8 mouse cellular contexts compared by ENCODE assay signal in genomic region chrX:109013283-109013682, GRCm38 (mm10). TPM values are rescaled to one million over a fixed set of nuclear protein-coding genes. Genes with fewer than 3 reads are reported as not detected.
DNase-seq lines count a peak whose midpoint lies in the region; ATAC-seq lines count a peak whose summit lies in the region.

Gene Hmgn5, minus strand, starts transcription at chrX:109013404.

- WGBS in heart, embryonic 13.5 days = 9% methylated on average over 25 of the region's 25 CpGs
- WGBS in liver, embryonic 13.5 days (ENCODE audit: insufficient replicate concordance) = 7% methylated on average over 25 of the region's 25 CpGs
- 15% methylated on average over 25 of the region's 25 CpGs for WGBS in stomach, embryonic 16.5 days

- no peaks in the 10 kb centered on the region for H3K36me3 ChIP-seq in heart, embryonic 13.5 days
- no peaks in the 10 kb centered on the region for H3K36me3 ChIP-seq in liver, embryonic 13.5 days
- no peaks in the 10 kb centered on the region for H3K36me3 ChIP-seq in stomach, embryonic 16.5 days (ENCODE audit: control insufficient read depth, insufficient read depth, low read length)

- no peaks in the 10 kb centered on the region for H3K9me3 ChIP-seq in heart, embryonic 13.5 days
- no peaks in the 10 kb centered on the region for H3K9me3 ChIP-seq in liver, embryonic 13.5 days (replicated peaks)
- no peaks in the 10 kb centered on the region for H3K9me3 ChIP-seq in stomach, embryonic 16.5 days (replicated peaks; ENCODE audit: control insufficient read depth, low read length)

- peak; percentile 97 for ATAC-seq in erythroid progenitor cell, adult 5-6 weeks (replicated peaks; ENCODE audit: low FRiP score, poor library complexity, severe bottlenecking)
- ATAC-seq in heart, embryonic 13.5 days (ENCODE audit: extremely low read depth, insufficient number of reproducible peaks, low FRiP score, low TSS enrichment) = peak; percentile 92
- ATAC-seq in liver, embryonic 13.5 days (ENCODE audit: low read depth) = peak; percentile 98
- peak; percentile 98 for ATAC-seq in stomach, embryonic 16.5 days (ENCODE audit: insufficient read depth, low FRiP score)

- no peaks in the 10 kb centered on the region for H3K4me1 ChIP-seq in heart, embryonic 13.5 days
- peaks cover 7% of the 10 kb centered on the region; the same call in 1 of the 2 replicates for H3K4me1 ChIP-seq in liver, embryonic 13.5 days (replicated peaks)
- no peaks in the 10 kb centered on the region for H3K4me1 ChIP-seq in stomach, embryonic 16.5 days (ENCODE audit: control insufficient read depth, insufficient read depth, low read length)

- peak within 1 kb of the TSS; percentile 79 for H3K9ac ChIP-seq in heart, embryonic 13.5 days
- peak within 1 kb of the TSS; percentile 70 for H3K9ac ChIP-seq in liver, embryonic 13.5 days
- H3K9ac ChIP-seq in stomach, embryonic 16.5 days (ENCODE audit: low read length) = peak within 1 kb of the TSS; percentile 69

- no peaks in the 10 kb centered on the region for H3K27me3 ChIP-seq in heart, embryonic 13.5 days (replicated peaks)
- no peaks in the 10 kb centered on the region for H3K27me3 ChIP-seq in liver, embryonic 13.5 days
- no peaks in the 10 kb centered on the region for H3K27me3 ChIP-seq in stomach, embryonic 16.5 days (ENCODE audit: control insufficient read depth, insufficient read depth, low read length)

- DNase-seq in CD4-positive helper T cell, adult 2 months (ENCODE audit: low read depth, low spot score) = peak; percentile 94
- peak; percentile 74 for DNase-seq in brain, embryonic 18.5 days (ENCODE audit: low read depth, low spot score)
- DNase-seq in kidney, postnatal 14 days = peak; percentile 95
- peak; percentile 88 for DNase-seq in liver, embryonic 13.5 days
- DNase-seq in neural tube, embryonic 10.5 days (ENCODE audit: extremely low spot score, low spot score) = peak; percentile 76

- peak within 1 kb of the TSS; percentile 60 for H3K4me3 ChIP-seq in heart, embryonic 13.5 days
- peak within 1 kb of the TSS; percentile 65 for H3K4me3 ChIP-seq in liver, embryonic 13.5 days (replicated peaks)
- peak within 1 kb of the TSS; percentile 57 for H3K4me3 ChIP-seq in stomach, embryonic 16.5 days (replicated peaks; ENCODE audit: low read length)

- H3K27ac ChIP-seq in heart, embryonic 13.5 days (replicated peaks) = peak within 1 kb of the TSS; percentile 79
- H3K27ac ChIP-seq in liver, embryonic 13.5 days = peak within 1 kb of the TSS; percentile 73
- peak within 1 kb of the TSS; percentile 82 for H3K27ac ChIP-seq in stomach, embryonic 16.5 days (ENCODE audit: low read length)

- H3K4me2 ChIP-seq in heart, embryonic 13.5 days = peak within 1 kb of the TSS; percentile 66
- H3K4me2 ChIP-seq in liver, embryonic 13.5 days = peak within 1 kb of the TSS; percentile 70
- peak within 1 kb of the TSS; percentile 52 for H3K4me2 ChIP-seq in stomach, embryonic 16.5 days (ENCODE audit: low read depth, low read length)

RNA-seq across cellular contexts. Expression of gene Hmgn5, which starts in this region (rescaled TPM):
- 32.8 and 36.0 TPM in 2 replicates for total RNA-seq in erythroid progenitor cell, adult 5-6 weeks (2015; ENCODE audit: low replicate concordance)
- 14.5 and 21.3 TPM in 2 replicates for total RNA-seq in erythroid progenitor cell, adult 5-6 weeks (2017; ENCODE audit: low replicate concordance)
- polyA plus RNA-seq in heart, embryonic 13.5 days (2015; fragmentation: Nextera tagmentation; extraction: Ambion mirVana) = 18.9 and 21.2 TPM in 2 replicates
- 21.0 and 25.6 TPM in 2 replicates for polyA plus RNA-seq in liver, embryonic 13.5 days (2015; fragmentation: Nextera tagmentation; extraction: Ambion mirVana)
- 18.9 and 25.0 TPM in 2 replicates for polyA plus RNA-seq in stomach, embryonic 16.5 days (2015; fragmentation: Nextera tagmentation; extraction: Ambion mirVana)

Comparison
In these comparisons a context has a peak if more than half of its experiments do, and no peak if none do; other contexts are left out.
1. Peak in every context shown above with its lines: DNase-seq, ATAC-seq, H3K4me3 ChIP-seq and H3K27ac ChIP-seq.